Mouse (Mus musculus) heart, postnatal 0 days (tissue): ENCODE measurements at regions not wholly inside any gene's neighbourhood (a gene's known extent, or its start where the extent isn't known, plus 50 kb on each side); places are given as distances from the start of the nearest gene placed in this dataset.

Experiments used
- ATAC-seq: fragments of 200-750 bp; cut with Nextera tagmentation; 2 replicates; pipeline ENCODE4 v1.8.0; 2017; ENCODE audit warnings: low read depth, moderate number of reproducible peaks, moderate library complexity; ENCODE audit not compliant: insufficient read depth
- DNase-seq: peaks from one replicate; pipeline ENCODE4 v3.0.0-alpha.2; 2016; ENCODE audit warnings: low spot score
- H3K27ac ChIP-seq: fragments of 300-500 bp; sonication (generic); 2 replicates; pipeline ENCODE4 v1.5.1; 2014; ENCODE audit warnings: low read depth, mild to moderate bottlenecking
- H3K27me3 ChIP-seq: fragments of 300-500 bp; sonication (generic); 2 replicates; pipeline ENCODE4 v1.6.1; 2014; ENCODE audit warnings: low read length, mixed read lengths; ENCODE audit not compliant: control insufficient read depth, insufficient read depth
- H3K36me3 ChIP-seq: fragments of 300-500 bp; sonication (generic); replicated peaks from 2 replicates; pipeline ENCODE4 v1.6.1; 2014; ENCODE audit warnings: low read length, mixed read lengths; ENCODE audit not compliant: control insufficient read depth, insufficient read depth
- H3K4me1 ChIP-seq: fragments of 300-500 bp; sonication (generic); 2 replicates; pipeline ENCODE4 v1.6.1; 2014; ENCODE audit warnings: antibody characterized with exemption; ENCODE audit not compliant: control insufficient read depth, insufficient read depth
- H3K4me2 ChIP-seq: fragments of 300-500 bp; sonication (generic); 2 replicates; pipeline ENCODE4 v1.6.1; 2014; ENCODE audit warnings: low read depth, mild to moderate bottlenecking, low read length, moderate library complexity
- H3K4me3 ChIP-seq: fragments of 300-500 bp; sonication (generic); 2 replicates; pipeline ENCODE4 v1.5.1; 2014; ENCODE audit warnings: low read depth, low read length
- H3K9ac ChIP-seq: fragments of 300-500 bp; sonication (generic); replicated peaks from 2 replicates; pipeline ENCODE4 v1.6.1; 2014; ENCODE audit warnings: low read depth, low read length, mixed read lengths
- H3K9me3 ChIP-seq: fragments of 300-500 bp; sonication (generic); replicated peaks from 2 replicates; pipeline ENCODE4 v1.6.1; 2016; ENCODE audit warnings: low read length; ENCODE audit not compliant: control insufficient read depth
- CTCF ChIP-seq: IDR thresholded peaks from 2 replicates; pipeline ENCODE4 v1.5.1; 2016; ENCODE audit warnings: antibody characterized with exemption, control low read depth, low read depth
- EP300 ChIP-seq: IDR thresholded peaks from 2 replicates; pipeline ENCODE4 v1.6.1; 2016; ENCODE audit warnings: antibody characterized with exemption, low read depth
- WGBS: fragments of 180-500 bp; shearing (Covaris S2); extraction: QIAGEN DNeasy Blood & Tissue Kit; methylation state at CpG from one replicate; pipeline ENCODE4 v1.1.7; 2014; 5-methylcytosine and 5-hydroxymethylcytosine counted together

DNA sequence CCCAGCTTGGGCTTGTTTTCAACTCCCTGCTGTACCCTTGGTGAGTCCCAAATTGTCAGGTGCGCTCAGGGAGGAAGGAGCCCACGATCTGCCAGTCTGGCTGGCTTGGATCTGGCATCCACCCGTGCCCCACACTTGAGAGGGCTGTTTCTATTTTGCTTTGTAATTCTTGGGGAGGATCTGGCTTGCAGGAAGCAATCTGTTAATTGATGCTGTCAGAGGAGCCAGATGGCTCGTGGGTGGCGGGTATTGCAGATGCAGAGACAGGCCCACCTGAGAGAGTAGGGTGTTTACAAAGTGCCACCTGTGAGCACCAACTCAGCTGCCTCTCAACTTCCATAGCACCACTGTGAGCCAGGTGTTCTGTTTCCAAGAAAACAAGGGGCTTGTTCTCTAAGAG, 99.1 kb upstream of the Kcng1 start:
- Histone ChIP-seq H3K4me3 (no peak overlapping the region), H3K9ac (no peak overlapping the region), H3K4me2 (no peak overlapping the region), H3K27ac (no peak overlapping the region), H3K27me3 (0 out of 2 replicates have a peak, but pooled peaks cover 6% of the 10 kb centered on the region), H3K36me3 (no peaks in the 10 kb centered on the region), H3K4me1 (no peaks in the 10 kb centered on the region), H3K9me3 (peaks cover 7% of the 10 kb centered on the region; the same call in 1 of the 2 replicates)
- ATAC-seq (no peak), DNase-seq (no peak)
- TF ChIP-seq CTCF (no peak), EP300 (no peak)
- WGBS: 78% methylated on average over 5 of the region's 5 CpGs

- Histone ChIP-seq H3K27me3 (no peaks in the 10 kb centered on the region), H3K36me3 (no peaks in the 10 kb centered on the region), H3K4me3 (no peak overlapping the region), H3K4me1 (no peaks in the 10 kb centered on the region), H3K9ac (no peak overlapping the region), H3K4me2 (no peak overlapping the region), H3K9me3 (peaks cover 19% of the 10 kb centered on the region), H3K27ac (no peak overlapping the region)
- ATAC-seq (no peak), DNase-seq (no peak)
- TF ChIP-seq EP300: no peak
- TF ChIP-seq CTCF: no peak
- WGBS: 93% methylated on average over 5 of the region's 5 CpGs
Observed at GRCm38 (mm10) chr2:168372356-168372755, 90.8 kb upstream of the Kcng1 start.

DNA sequence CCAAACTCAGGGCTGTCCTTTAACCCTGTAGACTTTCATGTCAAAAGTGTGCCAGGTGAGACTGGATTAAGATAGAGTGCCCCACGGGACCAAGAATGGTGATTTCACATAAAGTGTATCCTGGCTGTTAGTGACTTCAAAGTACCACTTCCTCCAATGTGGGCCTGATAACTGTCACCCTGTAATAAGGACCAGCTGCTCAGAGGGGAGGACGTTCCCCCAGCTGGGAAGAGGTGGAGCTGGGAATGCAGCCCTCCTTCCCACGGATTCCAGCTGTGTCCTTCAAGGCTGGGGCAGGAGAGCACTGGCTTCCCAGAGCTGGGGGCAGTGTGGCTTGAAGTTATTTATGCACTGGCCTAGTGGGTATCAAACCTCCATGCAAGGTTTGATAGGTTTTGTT, 89.7 kb upstream of the Kcng1 start:
- H3K9ac ChIP-seq: no peak overlapping the region
- ATAC-seq (no peak), DNase-seq (no peak)
- peaks cover 19% of the 10 kb centered on the region for H3K9me3 ChIP-seq
- 20% methylated on average over 3 of the region's 3 CpGs for WGBS
- H3K4me1 ChIP-seq: no peaks in the 10 kb centered on the region
- H3K4me2 ChIP-seq: no peak overlapping the region
- no peak overlapping the region for H3K4me3 ChIP-seq
- TF ChIP-seq CTCF (no peak), EP300 (no peak)
- no peaks in the 10 kb centered on the region for H3K27me3 ChIP-seq
- H3K36me3 ChIP-seq: no peaks in the 10 kb centered on the region
- no peak overlapping the region for H3K27ac ChIP-seq

DNA sequence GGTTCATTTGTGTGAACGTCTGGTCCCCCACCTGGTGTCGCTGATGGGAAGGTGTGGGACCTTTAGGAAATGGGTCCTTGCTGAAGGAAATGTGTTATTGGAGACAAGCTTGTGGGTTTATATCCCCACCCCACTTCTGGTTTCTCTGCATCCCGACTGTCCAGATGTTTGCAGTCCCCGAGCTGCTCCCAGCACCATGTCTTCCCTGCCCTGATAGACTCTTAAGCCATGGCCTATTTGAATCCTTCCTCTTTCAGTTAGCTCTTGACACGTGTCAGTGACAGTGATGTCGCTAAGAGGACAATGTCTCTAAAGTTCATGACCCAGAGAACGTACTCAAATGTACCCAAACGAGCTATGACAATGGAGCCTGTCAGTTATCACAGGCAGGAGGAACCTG, 77.7 kb upstream of the Kcng1 start:
- peaks cover 6% of the 10 kb centered on the region; the same call in 1 of the 2 replicates for H3K27me3 ChIP-seq
- ATAC-seq (no peak), DNase-seq (no peak)
- no peak overlapping the region for H3K9ac ChIP-seq
- H3K36me3 ChIP-seq: no peaks in the 10 kb centered on the region
- no peaks in the 10 kb centered on the region for H3K9me3 ChIP-seq
- WGBS: 42% methylated on average over 8 of the region's 8 CpGs
- H3K27ac ChIP-seq: no peak overlapping the region
- H3K4me3 ChIP-seq: no peak overlapping the region
- no peak overlapping the region for H3K4me2 ChIP-seq
- no peak for TF ChIP-seq EP300
- TF ChIP-seq CTCF: no peak
- no peaks in the 10 kb centered on the region for H3K4me1 ChIP-seq

DNA sequence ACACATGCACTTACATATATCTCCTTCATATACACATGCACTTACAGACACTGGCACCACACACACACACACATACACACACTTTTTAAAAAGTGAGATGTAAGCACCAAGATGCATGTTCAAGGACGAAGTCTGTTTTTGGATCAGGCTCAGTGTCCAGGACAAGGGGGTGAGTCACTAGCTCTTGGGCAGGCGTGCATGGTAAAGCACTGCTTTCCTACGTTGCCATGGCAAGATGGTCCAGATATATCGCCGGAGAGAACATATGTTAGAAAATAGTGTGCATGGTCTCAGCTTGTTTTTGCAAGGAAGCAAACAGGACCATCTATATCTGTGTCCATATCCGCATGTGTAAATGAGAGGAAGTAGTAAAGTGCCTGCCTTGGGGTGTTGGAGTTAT, 77.0 kb upstream of the Kcng1 start:
- Histone ChIP-seq H3K27me3 (peaks cover 6% of the 10 kb centered on the region; the same call in 1 of the 2 replicates), H3K36me3 (no peaks in the 10 kb centered on the region), H3K4me1 (no peaks in the 10 kb centered on the region), H3K9ac (no peak overlapping the region), H3K4me2 (no peak overlapping the region), H3K9me3 (no peaks in the 10 kb centered on the region), H3K4me3 (no peak overlapping the region), H3K27ac (no peak overlapping the region)
- ATAC-seq (no peak), DNase-seq (no peak)
- TF ChIP-seq EP300: no peak
- no peak for TF ChIP-seq CTCF
- WGBS: 70% methylated on average over 6 of the region's 6 CpGs

GRCm38 (mm10) chr2:168357815-168358214, 76.3 kb upstream of the Kcng1 start:
- ATAC-seq: no peak
- Histone ChIP-seq H3K9ac (no peak overlapping the region), H3K4me1 (no peaks in the 10 kb centered on the region), H3K36me3 (no peaks in the 10 kb centered on the region), H3K27ac (no peak overlapping the region), H3K27me3 (peaks cover 6% of the 10 kb centered on the region; the same call in 1 of the 2 replicates), H3K9me3 (no peaks in the 10 kb centered on the region), H3K4me2 (no peak overlapping the region), H3K4me3 (no peak overlapping the region)
- WGBS: 80% methylated on average over 6 of the region's 6 CpGs
- DNase-seq: no peak
- TF ChIP-seq CTCF: no peak
- TF ChIP-seq EP300: no peak
